In the genomic region with DNA sequence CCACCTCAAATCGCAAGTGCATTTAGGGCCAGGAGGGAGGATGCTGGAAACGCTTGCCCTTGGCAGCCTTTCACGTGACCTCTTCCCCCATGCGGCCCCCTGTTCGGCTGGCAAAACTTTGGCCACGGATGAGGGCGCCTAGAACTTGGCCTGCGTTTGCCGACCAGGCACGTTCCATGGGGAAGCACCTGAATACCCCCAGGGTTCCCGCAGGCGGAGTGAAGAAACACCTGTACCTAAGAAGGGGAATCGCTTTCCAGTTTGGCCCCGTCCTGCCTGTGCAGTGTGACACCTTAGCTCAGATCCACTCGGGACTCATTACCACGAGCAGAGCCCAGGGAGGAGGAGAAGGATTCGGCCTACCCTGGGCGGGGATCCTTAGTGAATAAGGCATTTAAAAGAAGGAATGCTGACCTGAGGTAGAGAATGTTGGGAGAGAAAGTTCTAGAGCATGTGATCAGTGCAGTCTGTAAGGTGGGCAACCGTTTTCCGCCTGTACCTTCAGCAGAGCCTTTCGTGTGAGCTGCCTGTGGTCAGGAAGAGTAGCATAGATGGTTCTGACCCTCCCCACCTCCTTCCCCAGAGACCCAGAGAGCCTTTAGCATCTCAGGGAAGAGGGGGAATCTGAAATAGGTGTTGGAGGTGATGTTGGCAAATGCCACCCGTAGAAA, we compare ENCODE assay signal across 8 mouse cellular contexts. TPM values are rescaled to one million over a fixed set of nuclear protein-coding genes. Genes with fewer than 3 reads are reported as not detected.
DNase-seq lines count a peak whose midpoint lies in the region; ATAC-seq and TF ChIP-seq lines count a peak whose summit lies in the region.

No protein-coding gene starts in this region.

- TF ChIP-seq EP300 in stomach, postnatal 0 days (optimal IDR thresholded peaks at IDR 0.05) = no peak

- no peaks in the 10 kb centered on the region for H3K9me3 ChIP-seq in embryonic facial prominence, embryonic 10.5 days
- no peaks in the 10 kb centered on the region for H3K9me3 ChIP-seq in hindbrain, embryonic 14.5 days (ENCODE audit: control insufficient read depth, low read length)
- H3K9me3 ChIP-seq in liver, embryonic 11.5 days (ENCODE audit: control insufficient read depth, low read length) = no peaks in the 10 kb centered on the region
- no peaks in the 10 kb centered on the region for H3K9me3 ChIP-seq in stomach, postnatal 0 days (ENCODE audit: control insufficient read depth, low read length)

- no peak for TF ChIP-seq CTCF in thymus, adult 2 months (IDR thresholded peaks at IDR 0.05; ENCODE audit: borderline replicate concordance, control insufficient read depth, extremely low read depth, insufficient read depth, low read length, poor library complexity)
- no peak for TF ChIP-seq CTCF in stomach, postnatal 0 days (IDR thresholded peaks at IDR 0.05; ENCODE audit: low read depth)

- 28% methylated on average over 22 of the region's 22 CpGs for WGBS in thymus, adult 2 months
- 6% methylated on average over 22 of the region's 22 CpGs for WGBS in embryonic facial prominence, embryonic 10.5 days
- WGBS in hindbrain, embryonic 14.5 days = 5% methylated on average over 22 of the region's 22 CpGs
- WGBS in liver, embryonic 11.5 days = 13% methylated on average over 22 of the region's 22 CpGs
- WGBS in stomach, postnatal 0 days = 8% methylated on average over 21 of the region's 22 CpGs

- peak overlapping the region; percentile 10; the same call in 1 of the 2 replicates for H3K27ac ChIP-seq in thymus, adult 2 months (ENCODE audit: control insufficient read depth, insufficient read depth, low read length)
- peak overlapping the region; percentile 94 for H3K27ac ChIP-seq in embryonic facial prominence, embryonic 10.5 days (replicated peaks)
- 0 out of 2 replicates have a peak overlapping the region, but pooled peaks have one; percentile 20 for H3K27ac ChIP-seq in hindbrain, embryonic 14.5 days
- no peak overlapping the region for H3K27ac ChIP-seq in liver, embryonic 11.5 days (ENCODE audit: low read depth, low read length)
- H3K27ac ChIP-seq in stomach, postnatal 0 days (replicated peaks) = peak overlapping the region; percentile 98

- H3K4me3 ChIP-seq in thymus, adult 2 months (ENCODE audit: control insufficient read depth, insufficient read depth, low read length) = no peak overlapping the region
- peak overlapping the region; percentile 90 for H3K4me3 ChIP-seq in embryonic facial prominence, embryonic 10.5 days
- H3K4me3 ChIP-seq in hindbrain, embryonic 14.5 days (replicated peaks; ENCODE audit: low read length) = peak overlapping the region; percentile 94
- peak overlapping the region; percentile 92 for H3K4me3 ChIP-seq in liver, embryonic 11.5 days (ENCODE audit: low read depth, low read length)
- peak overlapping the region; percentile 89 for H3K4me3 ChIP-seq in stomach, postnatal 0 days (ENCODE audit: low read depth, low read length)

- TF ChIP-seq POLR2A in thymus, adult 2 months (IDR thresholded peaks at IDR 0.05; ENCODE audit: control insufficient read depth, extremely low read depth, insufficient read depth, low read length, poor library complexity) = no peak

- no peak for ATAC-seq in hindbrain, embryonic 14.5 days (ENCODE audit: low FRiP score)
- no peak for ATAC-seq in liver, embryonic 11.5 days (replicated peaks; ENCODE audit: low FRiP score)
- ATAC-seq in stomach, postnatal 0 days (ENCODE audit: low FRiP score, low TSS enrichment) = no peak
- ATAC-seq in erythroid progenitor cell, adult 5-6 weeks (replicated peaks; ENCODE audit: low FRiP score, poor library complexity, severe bottlenecking) = no peak

- peak overlapping the region; percentile 92 for H3K4me2 ChIP-seq in hindbrain, embryonic 14.5 days (replicated peaks)
- H3K4me2 ChIP-seq in liver, embryonic 11.5 days = peak overlapping the region; percentile 96
- peak overlapping the region; percentile 80 for H3K4me2 ChIP-seq in stomach, postnatal 0 days (replicated peaks; ENCODE audit: low read depth)

- peaks cover 20% of the 10 kb centered on the region for H3K27me3 ChIP-seq in thymus, adult 2 months (ENCODE audit: control insufficient read depth, insufficient read depth, low read length)
- H3K27me3 ChIP-seq in embryonic facial prominence, embryonic 10.5 days (replicated peaks; ENCODE audit: low read depth, poor library complexity, severe bottlenecking) = no peaks in the 10 kb centered on the region
- no peaks in the 10 kb centered on the region for H3K27me3 ChIP-seq in hindbrain, embryonic 14.5 days (ENCODE audit: control insufficient read depth, insufficient read depth, low read length)
- no peaks in the 10 kb centered on the region for H3K27me3 ChIP-seq in liver, embryonic 11.5 days (replicated peaks; ENCODE audit: control insufficient read depth, insufficient read depth, low read length)
- no peaks in the 10 kb centered on the region for H3K27me3 ChIP-seq in stomach, postnatal 0 days (ENCODE audit: control insufficient read depth, insufficient read depth, low read length)

- H3K4me1 ChIP-seq in thymus, adult 2 months (replicated peaks; ENCODE audit: control insufficient read depth, insufficient read depth, low read length) = peaks cover 7% of the 10 kb centered on the region; the same call in 1 of the 2 replicates
- peaks cover 43% of the 10 kb centered on the region for H3K4me1 ChIP-seq in embryonic facial prominence, embryonic 10.5 days
- peaks cover 32% of the 10 kb centered on the region for H3K4me1 ChIP-seq in hindbrain, embryonic 14.5 days (replicated peaks; ENCODE audit: control insufficient read depth, insufficient read depth, low read length)
- peaks cover 29% of the 10 kb centered on the region for H3K4me1 ChIP-seq in liver, embryonic 11.5 days (replicated peaks; ENCODE audit: control insufficient read depth, insufficient read depth, low read length)
- no peaks in the 10 kb centered on the region for H3K4me1 ChIP-seq in stomach, postnatal 0 days (replicated peaks; ENCODE audit: control insufficient read depth, insufficient read depth)

- no peak for DNase-seq in thymus, adult 2 months
- DNase-seq in thymus, postnatal 36 days = no peak
- DNase-seq in embryonic facial prominence, embryonic 10.5 days (ENCODE audit: low spot score) = peak; percentile 58
- DNase-seq in hindbrain, embryonic 14.5 days (ENCODE audit: low spot score) = peak; percentile 26
- peak; percentile 53 for DNase-seq in liver, embryonic 11.5 days (ENCODE audit: low spot score)
- peak; percentile 43 for DNase-seq in stomach, postnatal 0 days (ENCODE audit: low spot score)
- no peak for DNase-seq in layer of hippocampus, adult 9-10 months (ENCODE audit: low spot score)

- peak overlapping the region; percentile 90 for H3K9ac ChIP-seq in hindbrain, embryonic 14.5 days
- H3K9ac ChIP-seq in liver, embryonic 11.5 days (ENCODE audit: low read depth, low read length) = peak overlapping the region; percentile 93
- peak overlapping the region; percentile 89 for H3K9ac ChIP-seq in stomach, postnatal 0 days (ENCODE audit: low read length)

- H3K36me3 ChIP-seq in thymus, adult 2 months (ENCODE audit: control insufficient read depth, insufficient read depth, low read length) = no peaks in the 10 kb centered on the region
- no peaks in the 10 kb centered on the region; the same call in 1 of the 2 replicates for H3K36me3 ChIP-seq in embryonic facial prominence, embryonic 10.5 days (replicated peaks)
- H3K36me3 ChIP-seq in hindbrain, embryonic 14.5 days (replicated peaks; ENCODE audit: control insufficient read depth, insufficient read depth) = no peaks in the 10 kb centered on the region
- no peaks in the 10 kb centered on the region for H3K36me3 ChIP-seq in liver, embryonic 11.5 days (ENCODE audit: control insufficient read depth, insufficient read depth, low read length)
- no peaks in the 10 kb centered on the region for H3K36me3 ChIP-seq in stomach, postnatal 0 days (ENCODE audit: control insufficient read depth, insufficient read depth, low read length)

RNA-seq across cellular contexts. Expression of gene Lgr4, which starts 1.3 kb away (rescaled TPM):
- 4.5 and 7.2 TPM in 2 replicates for polyA plus RNA-seq in thymus, adult 2 months (2012; rRNA removed)
- 14.1 and 14.6 TPM in 2 replicates for polyA plus RNA-seq in embryonic facial prominence, embryonic 10.5 days (2016; fragmentation: Nextera tagmentation; extraction: Ambion mirVana)
- polyA plus RNA-seq in hindbrain, embryonic 14.5 days (2014; fragmentation: Nextera tagmentation; extraction: Ambion mirVana) = 13.1 and 13.6 TPM in 2 replicates
- polyA plus RNA-seq in liver, embryonic 11.5 days (2014; fragmentation: Nextera tagmentation; extraction: Ambion mirVana) = 9.5 and 10.0 TPM in 2 replicates
- 15.0 and 16.0 TPM in 2 replicates for polyA plus RNA-seq in stomach, postnatal 0 days (2015; fragmentation: Nextera tagmentation; extraction: Ambion mirVana)
- not detected in 2 replicates for total RNA-seq in erythroid progenitor cell, adult 5-6 weeks (2015; ENCODE audit: low replicate concordance)
- total RNA-seq in erythroid progenitor cell, adult 5-6 weeks (2017; ENCODE audit: low replicate concordance) = 0.26 TPM in 1 of 2 replicates, not detected in the other

RNA-seq across cellular contexts. Expression of gene Lin7c, which starts 28.1 kb away (rescaled TPM):
- 9.1 and 10.0 TPM in 2 replicates for polyA plus RNA-seq in thymus, adult 2 months (2012; rRNA removed)
- 77.9 and 79.9 TPM in 2 replicates for polyA plus RNA-seq in embryonic facial prominence, embryonic 10.5 days (2016; fragmentation: Nextera tagmentation; extraction: Ambion mirVana)
- polyA plus RNA-seq in hindbrain, embryonic 14.5 days (2014; fragmentation: Nextera tagmentation; extraction: Ambion mirVana) = 224 and 251 TPM in 2 replicates
- 44.4 and 53.4 TPM in 2 replicates for polyA plus RNA-seq in liver, embryonic 11.5 days (2014; fragmentation: Nextera tagmentation; extraction: Ambion mirVana)
- polyA plus RNA-seq in stomach, postnatal 0 days (2015; fragmentation: Nextera tagmentation; extraction: Ambion mirVana) = 36.1 and 38.4 TPM in 2 replicates
- 17.7 and 28.1 TPM in 2 replicates for total RNA-seq in erythroid progenitor cell, adult 5-6 weeks (2015; ENCODE audit: low replicate concordance)
- total RNA-seq in erythroid progenitor cell, adult 5-6 weeks (2017; ENCODE audit: low replicate concordance) = 29.7 and 32.6 TPM in 2 replicates

Comparison
In these comparisons a context has a peak if more than half of its experiments do, and no peak if none do; other contexts are left out.
1. DNase-seq: peak in embryonic facial prominence, embryonic 10.5 days (single experiment), hindbrain, embryonic 14.5 days (single experiment), liver, embryonic 11.5 days (single experiment) and stomach, postnatal 0 days (single experiment); none in thymus, adult 2 months (single experiment), thymus, postnatal 36 days (0 of 2) and layer of hippocampus, adult 9-10 months (single experiment).
2. Peak in every context shown above with its lines, with median percentiles within 50 percentile points of each other: H3K4me2 ChIP-seq and H3K9ac ChIP-seq.